ENCODE assay signal across 8 mouse cellular contexts in the genomic region with DNA sequence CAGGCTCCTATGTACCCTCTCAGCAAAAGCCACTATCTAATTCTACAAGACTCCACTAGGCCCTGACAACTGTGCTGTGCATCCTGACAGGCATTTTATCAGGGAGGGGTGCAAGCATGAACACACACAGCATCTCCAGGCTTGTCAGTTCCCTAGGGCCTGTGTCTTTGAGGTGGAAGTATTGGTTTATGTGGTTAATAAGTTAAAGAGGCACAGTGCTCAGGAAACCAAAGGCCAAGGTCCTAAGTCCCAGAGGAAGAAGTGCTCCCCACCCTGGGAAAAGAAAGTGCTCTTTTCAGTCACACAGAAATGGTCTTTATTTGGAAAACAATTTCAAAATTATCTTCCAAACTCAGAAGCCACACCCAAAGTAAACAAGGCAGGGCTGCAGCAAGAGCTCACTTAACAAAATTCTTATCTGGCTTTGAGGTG. TPM values are rescaled to one million over a fixed set of nuclear protein-coding genes. Genes with fewer than 3 reads are reported as not detected.
DNase-seq lines count a peak whose midpoint lies in the region; ATAC-seq and TF ChIP-seq lines count a peak whose summit lies in the region.

No protein-coding gene starts in this region.

- H3K4me1 ChIP-seq in lung, embryonic 14.5 days (ENCODE audit: insufficient read depth), result 0 out of 2 replicates have a peak, but pooled peaks cover 7% of the 10 kb centered on the region
- H3K4me1 ChIP-seq in forebrain, embryonic 16.5 days (replicated peaks; ENCODE audit: control insufficient read depth, insufficient read depth, low read length), result peaks cover 17% of the 10 kb centered on the region
- peaks cover 11% of the 10 kb centered on the region for H3K4me1 ChIP-seq in limb, embryonic 14.5 days (ENCODE audit: control insufficient read depth, insufficient read depth, low read length)

- no peak for ATAC-seq in lung, embryonic 14.5 days (ENCODE audit: insufficient read depth)
- ATAC-seq in forebrain, embryonic 16.5 days, result no peak
- no peak for ATAC-seq in limb, embryonic 14.5 days (ENCODE audit: low FRiP score, low read depth)

- peak overlapping the region; percentile 66; the same call in 1 of the 2 replicates for H3K9ac ChIP-seq in lung, embryonic 14.5 days
- H3K9ac ChIP-seq in forebrain, embryonic 16.5 days (replicated peaks; ENCODE audit: low read depth, low read length), result no peak overlapping the region
- no peak overlapping the region for H3K9ac ChIP-seq in limb, embryonic 14.5 days (ENCODE audit: low read depth, low read length, severe bottlenecking)

- DNase-seq in lung, embryonic 14.5 days, result no peak
- no peak for DNase-seq in lung, postnatal 25 days (ENCODE audit: low spot score)
- DNase-seq in limb, embryonic 14.5 days (ENCODE audit: low spot score), result no peak
- peak; percentile 47 to 66 for DNase-seq in spleen, postnatal 4 days (ENCODE audit: low spot score in 2 of 2)
- no peak for DNase-seq in adrenal gland, adult 2 months
- DNase-seq in Muller cell, postnatal 12 days (ENCODE audit: inconsistent ontology term), result no peak
- no peak for DNase-seq in embryo, embryonic 11 days

- H3K27ac ChIP-seq in lung, embryonic 14.5 days (ENCODE audit: low read depth), result peak overlapping the region; percentile 15; the same call in 1 of the 2 replicates
- no peak overlapping the region for H3K27ac ChIP-seq in forebrain, embryonic 16.5 days (ENCODE audit: low read length)
- no peak overlapping the region for H3K27ac ChIP-seq in limb, embryonic 14.5 days (replicated peaks; ENCODE audit: low read depth, low read length)

- H3K27me3 ChIP-seq in lung, embryonic 14.5 days (ENCODE audit: insufficient read depth, low read length), result 0 out of 2 replicates have a peak, but pooled peaks cover 6% of the 10 kb centered on the region
- H3K27me3 ChIP-seq in forebrain, embryonic 16.5 days (replicated peaks; ENCODE audit: control insufficient read depth, insufficient read depth, low read length), result 0 out of 2 replicates have a peak, but pooled peaks cover 4% of the 10 kb centered on the region
- H3K27me3 ChIP-seq in limb, embryonic 14.5 days (ENCODE audit: control insufficient read depth, insufficient read depth, low read length), result no peaks in the 10 kb centered on the region

- peak overlapping the region; percentile 60 for H3K4me3 ChIP-seq in lung, embryonic 14.5 days (ENCODE audit: low read depth, low read length)
- no peak overlapping the region for H3K4me3 ChIP-seq in forebrain, embryonic 16.5 days (replicated peaks; ENCODE audit: low read length)
- H3K4me3 ChIP-seq in limb, embryonic 14.5 days (replicated peaks; ENCODE audit: low read length), result peak overlapping the region; percentile 66; the same call in 1 of the 2 replicates

- H3K9me3 ChIP-seq in lung, embryonic 14.5 days (ENCODE audit: low read depth, low read length), result no peaks in the 10 kb centered on the region
- no peaks in the 10 kb centered on the region for H3K9me3 ChIP-seq in forebrain, embryonic 16.5 days (ENCODE audit: control insufficient read depth, low read length)
- H3K9me3 ChIP-seq in limb, embryonic 14.5 days (ENCODE audit: control insufficient read depth, low read length), result no peaks in the 10 kb centered on the region

- peak overlapping the region; percentile 67 for H3K4me2 ChIP-seq in lung, embryonic 14.5 days
- H3K4me2 ChIP-seq in forebrain, embryonic 16.5 days (ENCODE audit: low read length), result 0 out of 2 replicates have a peak overlapping the region, but pooled peaks have one; percentile 7
- H3K4me2 ChIP-seq in limb, embryonic 14.5 days (replicated peaks; ENCODE audit: low read depth, low read length, severe bottlenecking), result peak overlapping the region; percentile 95; the same call in 1 of the 2 replicates

- 0 out of 2 replicates have a peak, but pooled peaks cover 2% of the 10 kb centered on the region for H3K36me3 ChIP-seq in lung, embryonic 14.5 days (ENCODE audit: insufficient read depth)
- no peaks in the 10 kb centered on the region for H3K36me3 ChIP-seq in forebrain, embryonic 16.5 days (ENCODE audit: control insufficient read depth, insufficient read depth)
- peaks cover 9% of the 10 kb centered on the region for H3K36me3 ChIP-seq in limb, embryonic 14.5 days (ENCODE audit: control insufficient read depth, insufficient read depth, low read length)

- no peak for TF ChIP-seq CTCF in lung, embryonic 14.5 days (IDR thresholded peaks at IDR 0.05; ENCODE audit: low read depth)

- TF ChIP-seq POLR2A in limb, embryonic 14.5 days (IDR thresholded peaks at IDR 0.05; ENCODE audit: borderline replicate concordance, extremely low read depth, insufficient read depth, insufficient read length), result no peak

RNA-seq across cellular contexts. Expression of gene Fahd1, which starts 1.5 kb away (rescaled TPM):
- polyA plus RNA-seq in lung, embryonic 14.5 days (2014; fragmentation: Nextera tagmentation; extraction: Ambion mirVana), result 16.5 and 17.1 TPM in 2 replicates
- polyA plus RNA-seq in forebrain, embryonic 16.5 days (2015; fragmentation: Nextera tagmentation; extraction: Ambion mirVana), result 14.4 and 17.8 TPM in 2 replicates
- polyA plus RNA-seq in limb, embryonic 14.5 days (2012; rRNA removed), result 12.8 and 14.8 TPM in 2 replicates
- 16.5 and 17.4 TPM in 2 replicates for polyA plus RNA-seq in limb, embryonic 14.5 days (2014; fragmentation: Nextera tagmentation; extraction: Ambion mirVana)
- 10 to 100 TPM; 25.4 to 43.4 TPM for total RNA-seq in adrenal gland, adult 2 months (2021)
- polyA plus RNA-seq in adrenal gland, adult 2 months (2012; rRNA removed), result 11.7 and 16.6 TPM in 2 replicates

RNA-seq across cellular contexts. Expression of gene Hagh, which starts 8.7 kb away (rescaled TPM):
- 23.2 and 24.8 TPM in 2 replicates for polyA plus RNA-seq in lung, embryonic 14.5 days (2014; fragmentation: Nextera tagmentation; extraction: Ambion mirVana)
- 40.2 and 50.1 TPM in 2 replicates for polyA plus RNA-seq in forebrain, embryonic 16.5 days (2015; fragmentation: Nextera tagmentation; extraction: Ambion mirVana)
- polyA plus RNA-seq in limb, embryonic 14.5 days (2012; rRNA removed), result 23.9 and 25.7 TPM in 2 replicates
- polyA plus RNA-seq in limb, embryonic 14.5 days (2014; fragmentation: Nextera tagmentation; extraction: Ambion mirVana), result 29.4 and 35.4 TPM in 2 replicates
- total RNA-seq in adrenal gland, adult 2 months (2021), result 100 to 1,000 TPM; 102 to 123 TPM
- 115 and 137 TPM in 2 replicates for polyA plus RNA-seq in adrenal gland, adult 2 months (2012; rRNA removed)

RNA-seq across cellular contexts. Expression of gene Igfals, which starts 17.2 kb away (rescaled TPM):
- polyA plus RNA-seq in lung, embryonic 14.5 days (2014; fragmentation: Nextera tagmentation; extraction: Ambion mirVana), result 0.93 and 1.1 TPM in 2 replicates
- polyA plus RNA-seq in forebrain, embryonic 16.5 days (2015; fragmentation: Nextera tagmentation; extraction: Ambion mirVana), result 0.19 TPM in 1 of 2 replicates, not detected in the other
- 0.10 and 0.24 TPM in 2 replicates for polyA plus RNA-seq in limb, embryonic 14.5 days (2012; rRNA removed)
- polyA plus RNA-seq in limb, embryonic 14.5 days (2014; fragmentation: Nextera tagmentation; extraction: Ambion mirVana), result 0.08 and 0.18 TPM in 2 replicates
- 1 to 10 TPM; 5.5 to 6.7 TPM for total RNA-seq in adrenal gland, adult 2 months (2021)
- polyA plus RNA-seq in adrenal gland, adult 2 months (2012; rRNA removed), result 11.2 and 18.5 TPM in 2 replicates

RNA-seq across cellular contexts. Expression of gene Nubp2, which starts 37.5 kb away (rescaled TPM):
- polyA plus RNA-seq in lung, embryonic 14.5 days (2014; fragmentation: Nextera tagmentation; extraction: Ambion mirVana), result 53.0 and 56.5 TPM in 2 replicates
- 66.8 and 71.1 TPM in 2 replicates for polyA plus RNA-seq in forebrain, embryonic 16.5 days (2015; fragmentation: Nextera tagmentation; extraction: Ambion mirVana)
- polyA plus RNA-seq in limb, embryonic 14.5 days (2012; rRNA removed), result 27.4 and 31.2 TPM in 2 replicates
- 54.0 and 55.5 TPM in 2 replicates for polyA plus RNA-seq in limb, embryonic 14.5 days (2014; fragmentation: Nextera tagmentation; extraction: Ambion mirVana)
- 10 to 100 TPM; 53.1 to 56.6 TPM for total RNA-seq in adrenal gland, adult 2 months (2021)
- 38.5 and 55.9 TPM in 2 replicates for polyA plus RNA-seq in adrenal gland, adult 2 months (2012; rRNA removed)

RNA-seq across cellular contexts. Expression of gene Spsb3, which starts 37.8 kb away (rescaled TPM):
- 34.8 and 37.2 TPM in 2 replicates for polyA plus RNA-seq in lung, embryonic 14.5 days (2014; fragmentation: Nextera tagmentation; extraction: Ambion mirVana)
- 82.1 and 86.8 TPM in 2 replicates for polyA plus RNA-seq in forebrain, embryonic 16.5 days (2015; fragmentation: Nextera tagmentation; extraction: Ambion mirVana)
- 49.6 and 53.4 TPM in 2 replicates for polyA plus RNA-seq in limb, embryonic 14.5 days (2012; rRNA removed)
- 39.4 and 40.8 TPM in 2 replicates for polyA plus RNA-seq in limb, embryonic 14.5 days (2014; fragmentation: Nextera tagmentation; extraction: Ambion mirVana)
- 10 to 100 TPM; 30.8 to 33.1 TPM for total RNA-seq in adrenal gland, adult 2 months (2021)
- 144 and 179 TPM in 2 replicates for polyA plus RNA-seq in adrenal gland, adult 2 months (2012; rRNA removed)

Comparison
In these comparisons a context has a peak if more than half of its experiments do, and no peak if none do; other contexts are left out.
1. DNase-seq: peak in spleen, postnatal 4 days (2 of 2); none in lung, embryonic 14.5 days (single experiment), lung, postnatal 25 days (single experiment), limb, embryonic 14.5 days (single experiment), adrenal gland, adult 2 months (single experiment), Muller cell, postnatal 12 days (single experiment) and embryo, embryonic 11 days (single experiment).
2. H3K4me2 ChIP-seq: peak in every context shown above with its lines; median percentile 95 in limb, embryonic 14.5 days; 67 in lung, embryonic 14.5 days; 7 in forebrain, embryonic 16.5 days.